ENCODE assay signal across 32 mouse cellular contexts in the genomic region with DNA sequence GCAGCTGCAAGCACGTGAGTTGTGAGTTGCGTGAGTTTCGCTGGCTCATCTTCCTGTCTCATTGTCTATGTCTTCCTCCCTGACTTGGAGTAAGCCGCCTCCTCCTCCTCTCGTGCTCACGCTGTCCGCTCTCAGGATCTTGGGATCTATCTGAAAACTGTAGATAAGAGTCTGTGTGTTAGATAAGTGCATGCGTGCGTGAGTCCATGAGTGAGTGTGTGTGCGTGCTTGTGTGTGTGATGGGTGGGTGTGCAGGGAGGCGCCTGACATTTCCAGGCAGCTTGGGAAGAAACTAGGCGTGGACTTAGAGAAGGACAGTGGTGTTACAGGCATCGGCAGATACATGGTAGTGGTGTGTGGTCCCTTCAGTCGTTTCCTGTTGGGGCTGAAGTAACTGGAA. TPM values are rescaled to one million over a fixed set of nuclear protein-coding genes. Genes with fewer than 3 reads are reported as not detected.
DNase-seq lines count a peak whose midpoint lies in the region; ATAC-seq lines count a peak whose summit lies in the region.
"Had no signal": no experiment of that assay in that cellular context is flagged by ENCODE, and none has a peak within 500 bp of the region (broad histone marks: within the 10 kb centered on the region; RNA-seq: fewer than 3 reads in every experiment).

No protein-coding gene starts in this region.

- no peak overlapping the region for H3K4me2 ChIP-seq in limb, embryonic 13.5 days (replicated peaks)
- no peak overlapping the region for H3K4me2 ChIP-seq in midbrain, embryonic 16.5 days (ENCODE audit: low read length)
- H3K4me2 ChIP-seq: embryonic facial prominence, embryonic 15.5 days; heart, embryonic 12.5 days; hindbrain, embryonic 13.5 days; limb, embryonic 12.5 days; liver, embryonic 13.5 days; lung, embryonic 15.5 days; midbrain, embryonic 15.5 days; stomach, embryonic 15.5 days had no signal

- no peak overlapping the region for H3K9ac ChIP-seq in limb, embryonic 13.5 days
- no peak overlapping the region for H3K9ac ChIP-seq in midbrain, embryonic 16.5 days (ENCODE audit: low read depth, low read length)
- H3K9ac ChIP-seq: embryonic facial prominence, embryonic 15.5 days; heart, embryonic 12.5 days; hindbrain, embryonic 13.5 days; limb, embryonic 12.5 days; liver, embryonic 13.5 days; lung, embryonic 15.5 days; midbrain, embryonic 15.5 days; stomach, embryonic 15.5 days had no signal

- peaks cover 71% of the 10 kb centered on the region for H3K4me1 ChIP-seq in limb, embryonic 13.5 days
- H3K4me1 ChIP-seq in limb, embryonic 10.5 days, result peaks cover 66% of the 10 kb centered on the region
- peaks cover 31% of the 10 kb centered on the region for H3K4me1 ChIP-seq in brown adipose tissue, adult 24 weeks (ENCODE audit: control insufficient read depth, insufficient read depth, insufficient read length, low read length)
- peaks cover 22% of the 10 kb centered on the region for H3K4me1 ChIP-seq in midbrain, embryonic 16.5 days (ENCODE audit: control insufficient read depth, insufficient read depth, low read length)

- no peaks in the 10 kb centered on the region for H3K27me3 ChIP-seq in limb, embryonic 13.5 days
- H3K27me3 ChIP-seq in limb, embryonic 10.5 days (ENCODE audit: low read depth, poor library complexity, severe bottlenecking), result no peaks in the 10 kb centered on the region
- no peaks in the 10 kb centered on the region for H3K27me3 ChIP-seq in midbrain, embryonic 16.5 days (ENCODE audit: control insufficient read depth, insufficient read depth, low read depth, low read length)
- H3K27me3 ChIP-seq: embryonic facial prominence, embryonic 15.5 days; heart, embryonic 12.5 days; hindbrain, embryonic 13.5 days; limb, embryonic 12.5 days; liver, embryonic 13.5 days; lung, embryonic 15.5 days; midbrain, embryonic 15.5 days; stomach, embryonic 15.5 days had no signal

- DNase-seq in limb, embryonic 10.5 days (ENCODE audit: low spot score), result no peak
- DNase-seq in layer of hippocampus, postnatal 25 days (ENCODE audit: extremely low spot score in 1 of 2, low spot score in 1 of 2), result no peak
- DNase-seq in kidney, postnatal 14 days, result no peak
- DNase-seq: adrenal gland, adult 2 months; cerebellum, adult 8-10 months; cerebellum, postnatal 25 days; heart, postnatal 4 days; kidney, adult 8-10 months; kidney, postnatal 10 days; layer of hippocampus, adult 9-11 months; liver, embryonic 13.5 days; lung, postnatal 36 days; right cerebral cortex, postnatal 25 days; thymus, adult 18-20 months; thymus, postnatal 36 days had no signal

- H3K9me3 ChIP-seq in limb, embryonic 13.5 days, result no peaks in the 10 kb centered on the region
- no peaks in the 10 kb centered on the region for H3K9me3 ChIP-seq in limb, embryonic 10.5 days (replicated peaks)
- no peaks in the 10 kb centered on the region for H3K9me3 ChIP-seq in midbrain, embryonic 16.5 days (replicated peaks; ENCODE audit: control insufficient read depth, low read length, poor library complexity, severe bottlenecking)
- H3K9me3 ChIP-seq: embryonic facial prominence, embryonic 10.5 days; embryonic facial prominence, embryonic 15.5 days; heart, embryonic 12.5 days; hindbrain, embryonic 13.5 days; limb, embryonic 12.5 days; liver, embryonic 13.5 days; lung, embryonic 15.5 days; midbrain, embryonic 10.5 days; midbrain, embryonic 15.5 days; stomach, embryonic 15.5 days had no signal

- peaks cover 25% of the 10 kb centered on the region for H3K36me3 ChIP-seq in limb, embryonic 13.5 days
- H3K36me3 ChIP-seq in limb, embryonic 10.5 days, result peaks cover 36% of the 10 kb centered on the region
- no peaks in the 10 kb centered on the region for H3K36me3 ChIP-seq in midbrain, embryonic 16.5 days (ENCODE audit: control insufficient read depth, insufficient read depth, low read length)
- H3K36me3 ChIP-seq: embryonic facial prominence, embryonic 15.5 days; liver, embryonic 13.5 days; midbrain, embryonic 15.5 days; stomach, embryonic 15.5 days had no signal

- H3K27ac ChIP-seq in limb, embryonic 13.5 days, result peak overlapping the region; percentile 33; the same call in 1 of the 2 replicates
- no peak overlapping the region for H3K27ac ChIP-seq in limb, embryonic 10.5 days
- peak overlapping the region; percentile 17; the same call in 1 of the 2 replicates for H3K27ac ChIP-seq in brown adipose tissue, adult 24 weeks (replicated peaks; ENCODE audit: low read depth, low read length)
- no peak overlapping the region for H3K27ac ChIP-seq in midbrain, embryonic 16.5 days (ENCODE audit: low read length)
- H3K27ac ChIP-seq: embryonic facial prominence, embryonic 10.5 days; embryonic facial prominence, embryonic 15.5 days; hindbrain, embryonic 13.5 days; liver, embryonic 13.5 days; lung, embryonic 15.5 days; midbrain, embryonic 10.5 days; midbrain, embryonic 15.5 days; stomach, embryonic 15.5 days had no signal

- H3K4me3 ChIP-seq in limb, embryonic 13.5 days, result no peak overlapping the region
- H3K4me3 ChIP-seq in limb, embryonic 10.5 days, result no peak overlapping the region
- no peak overlapping the region for H3K4me3 ChIP-seq in brown adipose tissue, adult 24 weeks (ENCODE audit: insufficient read depth, low read depth, low read length)
- H3K4me3 ChIP-seq in midbrain, embryonic 16.5 days (ENCODE audit: low read depth, low read length), result no peak overlapping the region
- H3K4me3 ChIP-seq: embryonic facial prominence, embryonic 10.5 days; embryonic facial prominence, embryonic 15.5 days; heart, embryonic 12.5 days; hindbrain, embryonic 13.5 days; limb, embryonic 12.5 days; liver, embryonic 13.5 days; lung, embryonic 15.5 days; midbrain, embryonic 10.5 days; midbrain, embryonic 15.5 days; stomach, embryonic 15.5 days had no signal

- WGBS in limb, embryonic 13.5 days, result 86% methylated on average over 14 of the region's 14 CpGs
- 91% methylated on average over 14 of the region's 14 CpGs for WGBS in limb, embryonic 10.5 days
- WGBS in midbrain, embryonic 16.5 days, result 94% methylated on average over 14 of the region's 14 CpGs

- ATAC-seq in limb, embryonic 13.5 days (ENCODE audit: low FRiP score, low read depth), result no peak
- peak; percentile 12; the same call in 1 of the 2 replicates for ATAC-seq in megakaryocyte progenitor cell, adult 5-6 weeks (replicated peaks; ENCODE audit: poor library complexity)
- ATAC-seq in midbrain, embryonic 16.5 days, result no peak
- ATAC-seq: activated CD4-positive, CD25-positive, alpha-beta regulatory T cell, adult 4 months; CD4-positive, CD25-positive, alpha-beta regulatory T cell, adult 4 months; forebrain, embryonic 14.5 days; intestine, embryonic 16.5 days; midbrain, embryonic 15.5 days had no signal

RNA-seq across cellular contexts. Expression of a gene that starts 16.6 kb away (rescaled TPM):
- polyA plus RNA-seq in limb, embryonic 13.5 days (2015; fragmentation: Nextera tagmentation; extraction: Ambion mirVana), result 48.5 and 55.8 TPM in 2 replicates
- polyA plus RNA-seq in limb, embryonic 10.5 days (2016; fragmentation: Nextera tagmentation; extraction: Ambion mirVana), result 40.9 and 47.9 TPM in 2 replicates
- 4.9 and 5.9 TPM in 2 replicates for polyA plus RNA-seq in brown adipose tissue, adult 24 weeks (2012; ENCODE audit: insufficient read depth, insufficient read length, missing spikeins)
- 3.3 and 3.5 TPM in 2 replicates for total RNA-seq in megakaryocyte progenitor cell, adult 5-6 weeks (2015)
- total RNA-seq in megakaryocyte progenitor cell, adult 5-6 weeks (2017), result 6.5 and 6.8 TPM in 2 replicates
- total RNA-seq in layer of hippocampus, postnatal 25 days (2021), result 10 to 100 TPM; 15.1 to 15.7 TPM
- polyA plus RNA-seq in midbrain, embryonic 16.5 days (2015; fragmentation: Nextera tagmentation; extraction: Ambion mirVana), result 25.3 and 27.4 TPM in 2 replicates

RNA-seq across cellular contexts. Expression of a gene that starts 45.4 kb away (rescaled TPM):
- 20.8 and 20.9 TPM in 2 replicates for polyA plus RNA-seq in limb, embryonic 13.5 days (2015; fragmentation: Nextera tagmentation; extraction: Ambion mirVana)
- polyA plus RNA-seq in limb, embryonic 10.5 days (2016; fragmentation: Nextera tagmentation; extraction: Ambion mirVana), result 10.9 and 12.9 TPM in 2 replicates
- polyA plus RNA-seq in brown adipose tissue, adult 24 weeks (2012; ENCODE audit: insufficient read depth, insufficient read length, missing spikeins), result 2.8 and 4.0 TPM in 2 replicates
- 2.9 and 4.7 TPM in 2 replicates for total RNA-seq in megakaryocyte progenitor cell, adult 5-6 weeks (2015)
- 1.6 and 3.7 TPM in 2 replicates for total RNA-seq in megakaryocyte progenitor cell, adult 5-6 weeks (2017)
- 100 to 1,000 TPM; 596 to 606 TPM for total RNA-seq in layer of hippocampus, postnatal 25 days (2021)
- polyA plus RNA-seq in midbrain, embryonic 16.5 days (2015; fragmentation: Nextera tagmentation; extraction: Ambion mirVana), result 340 and 389 TPM in 2 replicates

Comparison
In these comparisons a context has a peak if more than half of its experiments do, and no peak if none do; other contexts are left out.
1. H3K27ac ChIP-seq: peak in limb, embryonic 13.5 days (single experiment) and brown adipose tissue, adult 24 weeks (single experiment); none in limb, embryonic 10.5 days (single experiment) and midbrain, embryonic 16.5 days (single experiment).
2. RNA of a gene that starts 45.4 kb away (polyA plus RNA-seq): 340 to 389 TPM in midbrain, embryonic 16.5 days; 20.8 to 20.9 TPM in limb, embryonic 13.5 days, 10.9 to 12.9 TPM in limb, embryonic 10.5 days and 2.8 to 4.0 TPM in brown adipose tissue, adult 24 weeks; every median in the first group is over 10 times any median in the second.